Mouse (Mus musculus): ENCODE measurements around the gene Fxn. TPM values are rescaled to one million over a fixed set of nuclear protein-coding genes. Genes with fewer than 3 reads are reported as not detected.

Gene Fxn
- polyA plus RNA-seq, 1 experiment: 22.5 TPM

DNA sequence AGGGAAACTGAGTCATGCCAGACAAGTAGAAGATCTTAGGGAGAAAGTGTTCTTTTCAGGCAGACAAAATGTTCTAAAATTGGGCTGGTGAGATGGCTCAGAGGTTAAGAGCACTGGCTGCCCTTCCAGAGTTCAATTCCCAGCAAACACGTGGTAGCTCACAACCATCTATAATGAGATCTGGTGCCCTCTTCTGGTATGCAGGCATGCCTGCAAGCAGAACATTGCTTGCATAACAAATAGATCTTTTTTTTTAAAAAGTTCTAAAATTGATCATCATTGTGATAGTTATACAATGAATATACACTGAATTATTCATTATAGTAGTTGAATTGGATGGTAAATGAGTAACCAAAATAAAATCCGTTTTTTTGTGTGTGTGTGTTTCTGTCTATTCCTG is 62.1 kb downstream of the Fxn start:
- no peak for DNase-seq
- TF ChIP-seq CTCF (IDR thresholded peaks at IDR 0.05; ENCODE audit: borderline replicate concordance, control insufficient read depth, extremely low read depth, insufficient read depth, low read length, poor library complexity): no peak
- no peak for TF ChIP-seq POLR2A (IDR thresholded peaks at IDR 0.05; ENCODE audit: control insufficient read depth, extremely low read depth, insufficient read depth, low read length, poor library complexity)
- 56% methylated on average over 2 of the region's 2 CpGs for WGBS
- Histone ChIP-seq H3K27me3 (ENCODE audit: control insufficient read depth, insufficient read depth, low read length) (no peaks in the 10 kb centered on the region), H3K36me3 (ENCODE audit: control insufficient read depth, insufficient read depth, low read length) (no peaks in the 10 kb centered on the region), H3K4me1 (replicated peaks; ENCODE audit: control insufficient read depth, insufficient read depth, low read length) (no peaks in the 10 kb centered on the region), H3K4me3 (ENCODE audit: control insufficient read depth, insufficient read depth, low read length) (no peak overlapping the region), H3K27ac (ENCODE audit: control insufficient read depth, insufficient read depth, low read length) (no peak overlapping the region)

DNA sequence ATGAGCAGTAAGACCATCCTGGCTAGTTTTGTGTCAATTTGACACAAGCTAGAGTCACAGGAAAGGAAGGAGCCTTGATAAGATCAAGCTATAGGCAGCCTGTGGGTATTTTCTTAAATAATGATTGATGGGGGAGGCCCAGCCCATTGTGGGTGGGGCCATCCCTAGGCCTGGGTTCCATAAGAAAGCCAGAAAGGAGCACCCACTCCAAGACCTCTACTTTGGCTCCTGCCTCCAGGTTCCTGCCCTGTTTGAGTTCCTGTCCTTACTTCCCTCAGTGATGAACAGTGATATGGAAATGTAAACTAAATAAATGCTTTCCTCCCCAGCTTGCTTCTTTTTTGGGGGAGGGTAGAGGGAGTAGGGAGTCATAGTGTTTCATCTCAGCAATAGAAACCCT is 62.6 kb downstream of the Fxn start:
- Histone ChIP-seq H3K36me3 (ENCODE audit: control insufficient read depth, insufficient read depth, low read length) (no peaks in the 10 kb centered on the region), H3K4me3 (ENCODE audit: control insufficient read depth, insufficient read depth, low read length) (no peak overlapping the region), H3K27ac (ENCODE audit: control insufficient read depth, insufficient read depth, low read length) (no peak overlapping the region), H3K4me1 (replicated peaks; ENCODE audit: control insufficient read depth, insufficient read depth, low read length) (no peaks in the 10 kb centered on the region), H3K27me3 (ENCODE audit: control insufficient read depth, insufficient read depth, low read length) (no peaks in the 10 kb centered on the region)
- DNase-seq: no peak
- TF ChIP-seq POLR2A (IDR thresholded peaks at IDR 0.05; ENCODE audit: control insufficient read depth, extremely low read depth, insufficient read depth, low read length, poor library complexity) (no peak), CTCF (IDR thresholded peaks at IDR 0.05; ENCODE audit: borderline replicate concordance, control insufficient read depth, extremely low read depth, insufficient read depth, low read length, poor library complexity) (no peak)

DNA sequence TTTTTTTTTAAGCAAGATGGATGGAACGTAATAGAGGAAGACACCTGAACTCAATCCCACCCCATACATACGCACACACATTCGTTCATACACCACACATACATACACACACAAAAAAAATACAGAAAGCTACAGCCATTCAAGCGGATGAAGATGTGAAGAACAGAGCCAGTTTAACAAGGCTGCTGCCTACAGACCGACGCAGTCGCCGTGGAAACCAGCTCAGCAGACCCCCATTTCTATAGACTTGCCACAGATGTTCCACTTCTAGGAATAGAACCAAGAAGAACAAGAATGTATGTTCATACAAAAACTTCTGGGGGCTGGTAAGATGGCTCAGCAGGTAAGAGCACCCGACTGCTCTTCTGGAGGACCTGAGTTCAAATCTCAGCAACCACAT is 63.6 kb downstream of the Fxn start:
- WGBS: 96% methylated on average over 9 of the region's 9 CpGs
- DNase-seq: no peak
- no peaks in the 10 kb centered on the region for H3K36me3 ChIP-seq (ENCODE audit: control insufficient read depth, insufficient read depth, low read length)
- no peaks in the 10 kb centered on the region for H3K4me1 ChIP-seq (replicated peaks; ENCODE audit: control insufficient read depth, insufficient read depth, low read length)
- no peaks in the 10 kb centered on the region for H3K27me3 ChIP-seq (ENCODE audit: control insufficient read depth, insufficient read depth, low read length)
- no peak overlapping the region for H3K4me3 ChIP-seq (ENCODE audit: control insufficient read depth, insufficient read depth, low read length)
- no peak overlapping the region for H3K27ac ChIP-seq (ENCODE audit: control insufficient read depth, insufficient read depth, low read length)
- no peak for TF ChIP-seq CTCF (IDR thresholded peaks at IDR 0.05; ENCODE audit: borderline replicate concordance, control insufficient read depth, extremely low read depth, insufficient read depth, low read length, poor library complexity)
- no peak for TF ChIP-seq POLR2A (IDR thresholded peaks at IDR 0.05; ENCODE audit: control insufficient read depth, extremely low read depth, insufficient read depth, low read length, poor library complexity)

DNA sequence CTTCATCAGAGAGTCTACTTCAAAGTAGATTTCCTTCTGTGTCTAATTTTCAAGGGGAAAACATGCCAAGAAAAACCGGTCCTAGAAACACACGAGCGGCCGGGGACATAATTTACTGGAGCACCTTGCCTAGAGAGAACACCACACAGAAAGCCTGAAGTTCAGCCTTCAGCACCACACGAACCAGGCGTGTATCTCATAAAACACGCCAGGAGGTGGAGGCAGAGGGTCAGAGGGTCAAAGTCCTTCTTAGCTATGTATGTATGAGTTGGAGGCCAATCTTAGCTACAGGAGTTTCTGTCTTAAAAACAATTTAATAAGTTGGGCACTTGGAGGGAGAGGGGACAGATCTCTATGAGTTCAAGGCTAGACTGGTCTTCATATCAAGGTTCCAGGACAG is 65.5 kb downstream of the Fxn start:
- TF ChIP-seq POLR2A (IDR thresholded peaks at IDR 0.05; ENCODE audit: control insufficient read depth, extremely low read depth, insufficient read depth, low read length, poor library complexity) (no peak), CTCF (IDR thresholded peaks at IDR 0.05; ENCODE audit: borderline replicate concordance, control insufficient read depth, extremely low read depth, insufficient read depth, low read length, poor library complexity) (no peak)
- no peak overlapping the region for H3K4me3 ChIP-seq (ENCODE audit: control insufficient read depth, insufficient read depth, low read length)
- no peaks in the 10 kb centered on the region for H3K4me1 ChIP-seq (replicated peaks; ENCODE audit: control insufficient read depth, insufficient read depth, low read length)
- no peaks in the 10 kb centered on the region for H3K36me3 ChIP-seq (ENCODE audit: control insufficient read depth, insufficient read depth, low read length)
- no peaks in the 10 kb centered on the region for H3K27me3 ChIP-seq (ENCODE audit: control insufficient read depth, insufficient read depth, low read length)
- WGBS: 95% methylated on average over 7 of the region's 7 CpGs
- H3K27ac ChIP-seq (ENCODE audit: control insufficient read depth, insufficient read depth, low read length): no peak overlapping the region
- no peak for DNase-seq

DNA sequence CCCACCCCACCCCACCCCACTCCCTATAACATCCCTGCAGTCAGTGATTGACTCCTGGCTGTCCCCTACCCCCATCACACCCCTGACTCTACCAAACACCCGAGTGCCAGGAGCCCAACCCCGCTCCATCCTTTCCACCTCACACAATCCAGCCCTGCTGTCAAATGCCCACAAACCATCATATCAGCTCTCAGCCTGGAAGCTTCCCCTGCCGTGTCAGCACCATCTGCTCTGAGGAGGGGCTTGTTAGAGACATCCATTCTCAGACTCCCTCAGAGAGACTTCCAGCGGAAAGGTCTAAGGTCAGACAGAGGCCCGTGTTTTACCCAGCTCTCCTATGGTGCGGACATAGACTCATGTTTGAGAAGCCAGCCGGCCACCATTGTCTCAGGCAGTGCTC is 67.1 kb downstream of the Fxn start:
- H3K27ac ChIP-seq (ENCODE audit: control insufficient read depth, insufficient read depth, low read length): no peak overlapping the region
- DNase-seq: no peak
- H3K36me3 ChIP-seq (ENCODE audit: control insufficient read depth, insufficient read depth, low read length): no peaks in the 10 kb centered on the region
- H3K27me3 ChIP-seq (ENCODE audit: control insufficient read depth, insufficient read depth, low read length): no peaks in the 10 kb centered on the region
- no peak for TF ChIP-seq CTCF (IDR thresholded peaks at IDR 0.05; ENCODE audit: borderline replicate concordance, control insufficient read depth, extremely low read depth, insufficient read depth, low read length, poor library complexity)
- no peak for TF ChIP-seq POLR2A (IDR thresholded peaks at IDR 0.05; ENCODE audit: control insufficient read depth, extremely low read depth, insufficient read depth, low read length, poor library complexity)
- H3K4me1 ChIP-seq (replicated peaks; ENCODE audit: control insufficient read depth, insufficient read depth, low read length): no peaks in the 10 kb centered on the region
- H3K4me3 ChIP-seq (ENCODE audit: control insufficient read depth, insufficient read depth, low read length): no peak overlapping the region
- 85% methylated on average over 7 of the region's 7 CpGs for WGBS

DNA sequence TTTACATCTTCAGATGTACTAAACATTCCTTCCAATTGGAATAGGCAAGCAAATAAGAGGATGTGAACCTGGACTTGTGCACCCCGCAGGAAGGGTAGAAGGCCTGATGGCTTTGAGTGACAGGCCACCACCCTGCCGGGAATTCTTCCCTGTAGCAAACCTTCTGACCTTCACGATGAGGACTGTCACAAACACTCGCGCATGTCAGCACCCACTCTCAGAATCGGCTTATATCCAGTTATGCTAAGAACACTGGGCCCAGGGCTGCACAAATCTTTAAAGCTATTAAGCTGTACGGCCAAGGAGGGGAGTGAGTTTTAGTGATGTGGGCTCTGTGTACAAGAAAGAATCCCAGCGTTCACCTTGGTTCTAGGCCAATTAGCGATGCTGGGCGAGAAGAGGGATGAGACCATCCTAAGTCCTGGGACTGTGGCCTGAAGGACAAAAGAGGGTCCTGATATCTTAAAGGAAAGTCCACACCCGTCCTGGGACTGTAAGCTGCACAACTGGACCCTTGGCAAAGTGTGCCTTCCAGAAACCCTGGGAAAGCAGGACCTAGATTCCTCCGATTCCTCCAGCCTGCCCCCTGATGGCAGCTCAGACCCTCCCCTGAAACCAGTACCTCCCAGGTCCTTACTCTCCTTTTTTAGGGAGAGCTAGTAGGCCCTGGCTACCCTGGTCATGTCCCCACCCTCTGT is 67.7 kb downstream of the Fxn start:
- Histone ChIP-seq H3K4me3 (ENCODE audit: control insufficient read depth, insufficient read depth, low read length) (no peak overlapping the region), H3K36me3 (ENCODE audit: control insufficient read depth, insufficient read depth, low read length) (no peaks in the 10 kb centered on the region), H3K27ac (ENCODE audit: control insufficient read depth, insufficient read depth, low read length) (no peak overlapping the region), H3K27me3 (ENCODE audit: control insufficient read depth, insufficient read depth, low read length) (no peaks in the 10 kb centered on the region), H3K4me1 (replicated peaks; ENCODE audit: control insufficient read depth, insufficient read depth, low read length) (no peaks in the 10 kb centered on the region)
- DNase-seq: no peak
- WGBS: 95% methylated on average over 12 of the region's 12 CpGs
- no peak for TF ChIP-seq CTCF (IDR thresholded peaks at IDR 0.05; ENCODE audit: borderline replicate concordance, control insufficient read depth, extremely low read depth, insufficient read depth, low read length, poor library complexity)
- TF ChIP-seq POLR2A (IDR thresholded peaks at IDR 0.05; ENCODE audit: control insufficient read depth, extremely low read depth, insufficient read depth, low read length, poor library complexity): no peak

Other genes starting within 250 kb of the Fxn start
- 2.2 and 4.8 TPM in 2 replicates for gene Fam189a2, start 249.6 kb downstream of the Fxn start, polyA plus RNA-seq (2012; rRNA removed)
- gene Tjp2, start 55.6 kb downstream of the Fxn start, polyA plus RNA-seq (2012; rRNA removed): 4.5 and 5.5 TPM in 2 replicates
- 34.3 and 44.7 TPM in 2 replicates for gene Fam122a, start 196.8 kb upstream of the Fxn start, polyA plus RNA-seq (2012; rRNA removed)

Measured in thymus, adult 2 months (tissue).